Mouse (Mus musculus) lung, postnatal 0 days (tissue): Measurements from ENCODE around the gene Tm4sf19. TPM values are rescaled to one million over a fixed set of nuclear protein-coding genes. Genes with fewer than 3 reads are reported as not detected.

ENCODE experiments used
- ATAC-seq: fragments of 200-750 bp; cut with Nextera tagmentation; 2 replicates; pipeline ENCODE4 v1.8.0; 2017; ENCODE audit warnings: moderate library complexity
- DNase-seq: peaks from one replicate; pipeline ENCODE4 v3.0.0-alpha.2; 2016; ENCODE audit warnings: low spot score
- H3K27ac ChIP-seq: fragments of 300-500 bp; sonication (generic); 2 replicates; pipeline ENCODE4 v1.5.1; 2014; ENCODE audit warnings: antibody characterized with exemption, mild to moderate bottlenecking, low read length, mixed read lengths
- H3K27me3 ChIP-seq: fragments of 300-500 bp; sonication (generic); replicated peaks from 2 replicates; pipeline ENCODE4 v1.6.1; 2014; ENCODE audit warnings: low read length, mixed read lengths; ENCODE audit not compliant: insufficient read depth
- H3K36me3 ChIP-seq: fragments of 300-500 bp; sonication (generic); 2 replicates; pipeline ENCODE4 v1.6.1; 2014; ENCODE audit warnings: low read length, mixed read lengths; ENCODE audit not compliant: insufficient read depth
- H3K4me1 ChIP-seq: fragments of 300-500 bp; sonication (generic); 2 replicates; pipeline ENCODE4 v1.6.1; 2014; ENCODE audit warnings: antibody characterized with exemption, low read depth, low read length, mixed read lengths; ENCODE audit not compliant: insufficient read depth
- H3K4me2 ChIP-seq: fragments of 300-500 bp; sonication (generic); replicated peaks from 2 replicates; pipeline ENCODE4 v1.6.1; 2014; ENCODE audit warnings: low read depth, mild to moderate bottlenecking, low read length, moderate library complexity, mixed read lengths
- H3K4me3 ChIP-seq: fragments of 300-500 bp; sonication (generic); 2 replicates; pipeline ENCODE4 v1.5.1; 2014; ENCODE audit warnings: low read depth, low read length
- H3K9ac ChIP-seq: fragments of 300-500 bp; sonication (generic); replicated peaks from 2 replicates; pipeline ENCODE4 v1.6.1; 2014; ENCODE audit warnings: low read depth, mild to moderate bottlenecking
- H3K9me3 ChIP-seq: fragments of 300-500 bp; sonication (generic); 2 replicates; pipeline ENCODE4 v1.6.1; 2016; ENCODE audit warnings: low read length, mixed read lengths
- CTCF ChIP-seq: IDR thresholded peaks from 2 replicates; pipeline ENCODE4 v1.5.1; 2016; ENCODE audit warnings: antibody characterized with exemption, mild to moderate bottlenecking
- EP300 ChIP-seq: IDR thresholded peaks from 2 replicates; pipeline ENCODE4 v1.6.1; 2016; ENCODE audit warnings: antibody characterized with exemption, mild to moderate bottlenecking, control low read depth
- WGBS: fragments of 180-500 bp; shearing (Covaris S2); extraction: QIAGEN DNeasy Blood & Tissue Kit; methylation state at CpG from one replicate; pipeline ENCODE4 v1.1.7; 2014; 5-methylcytosine and 5-hydroxymethylcytosine counted together
- polyA plus RNA-seq: library from polyadenylated mRNA; unstranded; fragments of >200 nt; fragmentation: Nextera tagmentation; extraction: Ambion mirVana; gene quantifications from 2 replicates; pipeline ENCODE4 v1.2.1, GENCODE M21; 2015

Tm4sf19 gene
- polyA plus RNA-seq, 1 experiment from 2014 or later, result not detected

GRCm38 (mm10) chr16:32386826-32387225, 13.5 kb upstream of the Tm4sf19 start:
- Histone ChIP-seq H3K9ac (no peak overlapping the region), H3K4me1 (no peaks in the 10 kb centered on the region), H3K27ac (no peak overlapping the region), H3K4me3 (no peak overlapping the region), H3K9me3 (no peaks in the 10 kb centered on the region), H3K4me2 (no peak overlapping the region), H3K36me3 (peaks cover 27% of the 10 kb centered on the region; the same call in 1 of the 2 replicates), H3K27me3 (no peaks in the 10 kb centered on the region)
- no peak for ATAC-seq
- 65% methylated on average over 3 of the region's 3 CpGs for WGBS
- no peak for TF ChIP-seq EP300
- no peak for TF ChIP-seq CTCF
- DNase-seq, result no peak

- no peaks in the 10 kb centered on the region for H3K4me1 ChIP-seq
- H3K4me3 ChIP-seq, result no peak overlapping the region
- H3K9ac ChIP-seq, result no peak overlapping the region
- H3K9me3 ChIP-seq, result no peaks in the 10 kb centered on the region
- H3K27me3 ChIP-seq, result no peaks in the 10 kb centered on the region
- ATAC-seq (no peak), DNase-seq (no peak)
- no peak overlapping the region for H3K4me2 ChIP-seq
- TF ChIP-seq EP300 (no peak), CTCF (no peak)
- no peak overlapping the region for H3K27ac ChIP-seq
- peaks cover 33% of the 10 kb centered on the region; the same call in 1 of the 2 replicates for H3K36me3 ChIP-seq
These were observed 11.3 kb upstream of the Tm4sf19 start for GRCm38 (mm10) chr16:32389049-32389448.

- H3K9me3 ChIP-seq, result no peaks in the 10 kb centered on the region
- no peaks in the 10 kb centered on the region for H3K4me1 ChIP-seq
- no peak for DNase-seq
- H3K27ac ChIP-seq, result no peak overlapping the region
- no peak for TF ChIP-seq EP300
- TF ChIP-seq CTCF, result no peak
- H3K4me2 ChIP-seq, result no peak overlapping the region
- no peak overlapping the region for H3K9ac ChIP-seq
- H3K27me3 ChIP-seq, result no peaks in the 10 kb centered on the region
- ATAC-seq, result no peak
- no peak overlapping the region for H3K4me3 ChIP-seq
- 79% methylated on average over 3 of the region's 3 CpGs for WGBS
- peaks cover 33% of the 10 kb centered on the region; the same call in 1 of the 2 replicates for H3K36me3 ChIP-seq
These were observed 10.5 kb upstream of the Tm4sf19 start for GRCm38 (mm10) chr16:32389841-32390240.

- H3K4me2 ChIP-seq, result no peak overlapping the region
- H3K27ac ChIP-seq, result no peak overlapping the region
- no peaks in the 10 kb centered on the region for H3K27me3 ChIP-seq
- H3K4me1 ChIP-seq, result no peaks in the 10 kb centered on the region
- ATAC-seq, result no peak
- H3K9ac ChIP-seq, result no peak overlapping the region
- no peaks in the 10 kb centered on the region for H3K9me3 ChIP-seq
- no peak for TF ChIP-seq EP300
- no peak for TF ChIP-seq CTCF
- H3K36me3 ChIP-seq, result peaks cover 27% of the 10 kb centered on the region; the same call in 1 of the 2 replicates
- WGBS, result 90% methylated on average over 3 of the region's 3 CpGs
- no peak overlapping the region for H3K4me3 ChIP-seq
- no peak for DNase-seq
These were observed 9.4 kb upstream of the Tm4sf19 start for GRCm38 (mm10) chr16:32390882-32391281.

GRCm38 (mm10) chr16:32395679-32396540, 4.4 kb upstream of the Tm4sf19 start:
- Histone ChIP-seq H3K4me1 (no peaks in the 10 kb centered on the region), H3K9me3 (no peaks in the 10 kb centered on the region), H3K4me3 (no peak overlapping the region), H3K36me3 (peaks cover 13% of the 10 kb centered on the region; the same call in 1 of the 2 replicates), H3K27ac (no peak overlapping the region), H3K27me3 (no peaks in the 10 kb centered on the region), H3K9ac (no peak overlapping the region), H3K4me2 (no peak overlapping the region)
- 64% methylated on average over 6 of the region's 6 CpGs for WGBS
- peak; percentile 22 for DNase-seq
- ATAC-seq, result no peak
- TF ChIP-seq CTCF (no peak), EP300 (no peak)

GRCm38 (mm10) chr16:32396541-32396835, 3.8 kb upstream of the Tm4sf19 start:
- Histone ChIP-seq H3K4me1 (no peaks in the 10 kb centered on the region), H3K9me3 (no peaks in the 10 kb centered on the region), H3K4me2 (no peak overlapping the region), H3K4me3 (no peak overlapping the region), H3K9ac (no peak overlapping the region), H3K36me3 (peaks cover 7% of the 10 kb centered on the region; the same call in 1 of the 2 replicates), H3K27me3 (no peaks in the 10 kb centered on the region), H3K27ac (no peak overlapping the region)
- ATAC-seq (no peak), DNase-seq (no peak)
- 54% methylated on average over 3 of the region's 3 CpGs for WGBS
- TF ChIP-seq EP300 (no peak), CTCF (no peak)
